Mouse (Mus musculus) stomach, embryonic 14.5 days (tissue): ENCODE measurements at regions not wholly inside any gene's neighbourhood (a gene's known extent, or its start where the extent isn't known, plus 50 kb on each side); places are given as distances from the start of the nearest gene placed in this dataset.

Experiments used
- ATAC-seq: fragments of 200-750 bp; cut with Nextera tagmentation; 2 replicates; pipeline ENCODE4 v1.8.0; 2017; ENCODE audit warnings: low read depth, moderate TSS enrichment; ENCODE audit not compliant: insufficient number of reproducible peaks, insufficient read depth, low FRiP score
- H3K27ac ChIP-seq: fragments of 300-500 bp; sonication (generic); 2 replicates; pipeline ENCODE4 v1.5.1; 2014; ENCODE audit warnings: mild to moderate bottlenecking, low read length, moderate library complexity, mixed read lengths
- H3K27me3 ChIP-seq: fragments of 300-500 bp; sonication (generic); 2 replicates; pipeline ENCODE4 v1.6.1; 2014; ENCODE audit warnings: low read length, control low read depth, mixed read lengths; ENCODE audit not compliant: control insufficient read depth, insufficient read depth
- H3K36me3 ChIP-seq: fragments of 300-500 bp; sonication (generic); 2 replicates; pipeline ENCODE4 v1.6.1; 2014; ENCODE audit warnings: mild to moderate bottlenecking, control low read depth, low read length, moderate library complexity, mixed read lengths; ENCODE audit not compliant: control insufficient read depth, insufficient read depth
- H3K4me1 ChIP-seq: fragments of 300-500 bp; sonication (generic); 2 replicates; pipeline ENCODE4 v1.6.1; 2014; ENCODE audit warnings: low read length, control low read depth, mixed read lengths; ENCODE audit not compliant: control insufficient read depth, insufficient read depth
- H3K4me2 ChIP-seq: fragments of 300-500 bp; sonication (generic); replicated peaks from 2 replicates; pipeline ENCODE4 v1.6.1; 2014; ENCODE audit warnings: low read depth, low read length, control low read depth
- H3K4me3 ChIP-seq: fragments of 300-500 bp; sonication (generic); 2 replicates; pipeline ENCODE4 v1.5.1; 2014; ENCODE audit warnings: low read depth, low read length, control low read depth
- H3K9ac ChIP-seq: fragments of 300-500 bp; sonication (generic); replicated peaks from 2 replicates; pipeline ENCODE4 v1.6.1; 2014; ENCODE audit warnings: low read depth, mild to moderate bottlenecking, control low read depth, low read length, moderate library complexity, mixed read lengths
- H3K9me3 ChIP-seq: fragments of 300-500 bp; sonication (generic); 2 replicates; pipeline ENCODE4 v1.6.1; 2016; ENCODE audit warnings: low read depth, low read length, control low read depth; ENCODE audit not compliant: control insufficient read depth
- WGBS: fragments of 180-500 bp; shearing (Covaris S2); extraction: QIAGEN DNeasy Blood & Tissue Kit; methylation state at CpG from one replicate; pipeline ENCODE4 v1.1.7; 2014; 5-methylcytosine and 5-hydroxymethylcytosine counted together

DNA sequence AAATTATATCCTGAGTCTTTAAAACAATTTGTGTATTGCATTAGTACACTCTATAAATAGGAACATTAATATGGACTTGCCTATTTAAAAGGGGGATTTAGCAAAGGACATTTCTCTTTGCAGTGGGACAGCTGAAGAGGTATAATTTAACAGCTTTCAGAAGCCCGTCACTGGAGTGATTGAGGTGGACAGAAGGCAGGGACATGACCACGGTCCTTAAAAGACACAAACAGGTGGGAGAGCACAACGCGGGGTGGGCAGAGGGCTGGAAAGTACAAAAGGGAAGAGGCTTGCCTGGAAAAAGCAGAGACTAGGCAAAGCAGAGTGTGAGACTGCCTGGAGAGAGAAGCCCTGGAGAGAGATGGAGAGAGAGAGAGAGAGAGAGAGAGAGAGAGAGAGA is 51.9 kb upstream of the Pkhd1 start:
- no peak overlapping the region for H3K27ac ChIP-seq
- H3K9ac ChIP-seq = no peak overlapping the region
- 71% methylated on average over 4 of the region's 4 CpGs for WGBS
- H3K4me3 ChIP-seq = no peak overlapping the region
- no peak overlapping the region for H3K4me2 ChIP-seq
- no peaks in the 10 kb centered on the region for H3K9me3 ChIP-seq
- H3K4me1 ChIP-seq = no peaks in the 10 kb centered on the region
- ATAC-seq = no peak
- no peaks in the 10 kb centered on the region for H3K27me3 ChIP-seq
- no peaks in the 10 kb centered on the region for H3K36me3 ChIP-seq

DNA sequence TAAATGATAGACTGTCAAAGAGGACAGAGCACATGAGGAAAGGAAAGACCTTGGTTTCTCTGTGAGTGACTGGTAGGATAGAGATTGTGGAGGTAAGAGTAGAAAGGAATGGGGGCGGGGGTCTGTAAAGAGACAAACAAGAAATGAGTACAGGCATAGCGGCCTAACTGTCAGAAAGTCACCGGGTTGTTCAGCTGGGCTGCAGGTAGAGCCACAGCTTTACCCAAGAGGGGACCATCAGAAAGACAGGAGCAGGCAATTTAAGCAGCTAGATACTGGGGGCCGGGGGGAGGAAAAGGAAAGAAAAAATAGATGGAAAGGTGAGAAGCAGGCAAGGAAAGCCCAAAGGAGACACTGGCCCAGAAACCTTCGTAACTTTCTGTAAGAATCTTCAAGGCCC is 52.6 kb upstream of the Pkhd1 start:
- H3K9me3 ChIP-seq = no peaks in the 10 kb centered on the region
- no peak overlapping the region for H3K27ac ChIP-seq
- no peak overlapping the region for H3K4me2 ChIP-seq
- H3K9ac ChIP-seq = no peak overlapping the region
- H3K4me3 ChIP-seq = no peak overlapping the region
- no peaks in the 10 kb centered on the region for H3K4me1 ChIP-seq
- H3K27me3 ChIP-seq = no peaks in the 10 kb centered on the region
- H3K36me3 ChIP-seq = no peaks in the 10 kb centered on the region
- no peak for ATAC-seq
- WGBS = 83% methylated on average over 5 of the region's 5 CpGs

DNA sequence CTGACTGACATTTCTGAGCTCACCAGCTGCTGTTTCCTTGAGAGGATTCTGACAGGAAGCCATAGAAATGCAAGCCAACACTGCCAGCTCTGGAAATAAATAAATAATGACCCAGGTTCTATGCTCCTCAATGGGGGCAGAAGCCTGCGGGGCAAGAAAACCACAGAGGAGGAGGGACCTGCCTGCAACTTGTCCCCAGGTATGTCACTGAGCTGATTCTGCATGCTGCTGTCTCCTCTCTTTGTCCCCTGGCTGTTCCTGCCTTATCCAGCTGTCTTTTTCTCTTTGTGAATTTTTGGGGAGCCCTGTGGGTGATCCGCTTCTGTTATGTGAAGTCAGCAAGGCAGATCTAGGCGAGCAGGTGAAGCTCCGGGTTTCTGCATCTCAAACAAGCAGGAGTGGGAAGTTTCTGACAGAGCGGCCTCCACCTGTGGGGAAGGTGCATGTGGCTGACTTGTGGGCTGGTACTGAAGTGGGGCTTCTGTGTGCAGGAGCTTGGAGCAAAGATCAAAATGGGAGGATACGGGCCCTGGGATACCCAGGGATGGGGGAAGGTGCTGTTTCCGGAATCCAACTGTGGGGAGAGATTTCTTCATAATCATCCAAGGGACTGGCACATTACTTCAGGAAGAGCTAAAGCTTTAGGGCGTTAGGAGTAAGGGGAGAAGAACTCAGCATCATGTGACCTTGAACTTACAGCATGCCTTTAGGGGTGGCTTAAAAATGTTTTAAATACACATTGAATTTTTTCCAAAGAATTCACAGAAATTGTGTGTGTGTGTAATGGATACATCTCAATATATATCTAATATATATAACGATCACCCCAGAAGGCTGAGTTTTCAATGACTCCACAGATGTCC is 53.3 kb upstream of the Pkhd1 start:
- Histone ChIP-seq H3K9ac (no peak overlapping the region), H3K9me3 (no peaks in the 10 kb centered on the region), H3K27me3 (no peaks in the 10 kb centered on the region), H3K4me2 (no peak overlapping the region), H3K4me1 (no peaks in the 10 kb centered on the region), H3K36me3 (no peaks in the 10 kb centered on the region), H3K27ac (no peak overlapping the region), H3K4me3 (no peak overlapping the region)
- ATAC-seq = no peak
- WGBS = 78% methylated on average over 9 of the region's 9 CpGs

DNA sequence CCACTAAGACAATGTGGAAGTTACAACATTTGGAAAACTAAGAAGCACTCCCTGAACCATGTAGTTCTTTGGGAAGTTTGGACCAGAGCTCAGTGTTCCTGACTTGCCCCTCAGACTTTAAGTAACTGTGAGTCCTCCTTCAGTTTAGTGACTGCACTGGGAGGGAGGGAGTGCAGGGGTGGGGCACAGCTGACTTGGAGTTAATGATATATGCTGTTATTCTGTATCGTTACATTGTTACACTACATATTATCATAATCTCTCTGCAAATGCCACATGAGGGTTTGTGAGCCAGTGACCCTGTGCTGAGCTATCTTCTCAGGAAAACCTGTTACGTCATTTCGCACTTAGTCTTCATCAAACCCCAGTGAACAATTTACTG is 53.9 kb upstream of the Pkhd1 start:
- no peaks in the 10 kb centered on the region for H3K9me3 ChIP-seq
- ATAC-seq = no peak
- H3K4me1 ChIP-seq = no peaks in the 10 kb centered on the region
- no peaks in the 10 kb centered on the region for H3K27me3 ChIP-seq
- H3K4me2 ChIP-seq = no peak overlapping the region
- H3K9ac ChIP-seq = no peak overlapping the region
- no peak overlapping the region for H3K27ac ChIP-seq
- no peak overlapping the region for H3K4me3 ChIP-seq
- WGBS = 78% methylated on average over 3 of the region's 3 CpGs
- no peaks in the 10 kb centered on the region for H3K36me3 ChIP-seq

DNA sequence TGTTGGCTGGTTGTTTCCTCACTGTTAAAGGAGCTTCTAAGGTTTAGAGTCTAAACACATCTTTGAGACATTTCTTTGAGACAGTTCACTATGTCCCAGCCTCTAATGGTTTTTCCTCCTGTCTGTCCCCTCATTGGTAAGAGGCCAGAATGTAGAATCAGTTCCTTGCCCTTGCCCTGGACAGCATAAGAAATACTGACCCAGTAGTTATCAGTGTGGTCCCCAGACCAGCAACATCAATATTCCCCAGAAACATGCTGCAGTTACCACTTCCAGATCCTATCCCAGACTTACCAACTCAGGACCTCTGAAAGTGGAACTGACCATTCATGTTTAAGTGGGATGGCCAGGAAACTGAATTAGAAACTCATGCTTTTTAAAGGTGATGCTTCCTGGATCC is 54.4 kb upstream of the Pkhd1 start:
- Histone ChIP-seq H3K4me1 (no peaks in the 10 kb centered on the region), H3K9ac (no peak overlapping the region), H3K4me3 (no peak overlapping the region), H3K9me3 (no peaks in the 10 kb centered on the region), H3K27ac (no peak overlapping the region), H3K27me3 (no peaks in the 10 kb centered on the region), H3K36me3 (no peaks in the 10 kb centered on the region), H3K4me2 (no peak overlapping the region)
- no peak for ATAC-seq

DNA sequence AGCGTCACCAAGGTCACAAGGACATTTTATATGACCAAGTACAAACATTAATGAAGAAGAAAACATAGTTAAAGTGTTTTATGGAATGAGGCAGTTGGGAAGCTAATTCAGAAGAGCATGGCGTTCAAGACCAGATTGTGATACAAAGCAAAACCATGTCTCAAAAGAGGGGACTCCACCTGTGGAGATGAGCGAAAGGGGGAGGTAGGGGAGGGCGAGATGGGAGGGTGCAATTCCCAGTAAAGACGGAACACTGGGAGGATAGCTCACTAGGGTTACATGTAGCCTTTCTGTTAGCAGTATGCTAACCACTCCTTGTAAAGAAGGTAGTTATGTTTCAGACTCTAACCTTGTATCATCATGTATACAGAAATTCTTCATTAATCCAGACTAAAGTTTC is 55.1 kb upstream of the Pkhd1 start:
- H3K4me3 ChIP-seq = no peak overlapping the region
- WGBS = 77% methylated on average over 5 of the region's 5 CpGs

DNA sequence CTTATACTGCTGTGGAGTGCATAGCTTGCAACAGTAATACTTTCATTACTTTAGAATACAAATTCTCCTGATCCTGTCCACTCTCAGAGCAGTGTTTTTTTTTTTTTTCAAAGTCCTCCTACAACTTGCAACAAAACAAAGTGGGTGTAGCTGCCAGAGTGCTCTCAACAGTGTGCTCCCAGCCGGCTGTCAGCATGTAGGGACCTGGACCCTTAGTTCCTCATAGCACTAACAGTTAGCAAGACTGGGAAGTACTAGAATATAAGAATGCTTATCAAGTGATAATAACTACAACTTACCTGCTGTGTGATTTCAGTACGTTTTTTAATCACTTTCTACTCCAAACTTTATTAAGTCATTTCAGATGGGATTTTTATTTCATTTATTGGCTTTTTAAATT is 55.5 kb upstream of the Pkhd1 start:
- no peak overlapping the region for H3K4me2 ChIP-seq
- no peak overlapping the region for H3K4me3 ChIP-seq
- no peak for ATAC-seq
- WGBS = 60% methylated on average over 2 of the region's 2 CpGs
- no peaks in the 10 kb centered on the region for H3K9me3 ChIP-seq
- H3K9ac ChIP-seq = no peak overlapping the region
- no peak overlapping the region for H3K27ac ChIP-seq
- H3K27me3 ChIP-seq = no peaks in the 10 kb centered on the region
- no peaks in the 10 kb centered on the region for H3K4me1 ChIP-seq
- H3K36me3 ChIP-seq = no peaks in the 10 kb centered on the region

More for the DNA sequence above, 55.1 kb upstream of the Pkhd1 start:
- Histone ChIP-seq H3K27ac (no peak overlapping the region), H3K9me3 (no peaks in the 10 kb centered on the region), H3K27me3 (no peaks in the 10 kb centered on the region), H3K36me3 (no peaks in the 10 kb centered on the region), H3K4me1 (no peaks in the 10 kb centered on the region), H3K9ac (no peak overlapping the region), H3K4me2 (no peak overlapping the region)
- ATAC-seq = no peak

DNA sequence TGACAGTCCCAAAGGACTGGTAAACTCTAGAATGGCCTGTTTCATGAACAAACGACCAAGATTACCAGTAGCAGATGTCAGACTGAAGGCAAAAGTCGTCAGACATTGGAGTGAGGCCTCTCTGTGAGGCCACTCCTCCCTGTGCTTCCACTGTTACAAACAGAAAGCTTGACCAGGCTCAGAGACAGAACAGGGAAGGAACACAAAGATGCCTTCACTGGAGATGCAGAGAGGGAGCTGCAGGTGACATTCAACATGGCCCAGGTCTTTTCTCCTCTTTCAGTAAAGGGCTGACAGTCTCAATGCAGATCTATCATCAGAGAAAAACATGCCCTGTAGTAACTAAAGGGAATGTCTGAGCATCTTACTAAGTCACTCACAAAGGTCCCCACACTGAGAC is 56.1 kb upstream of the Il17a start:
- Histone ChIP-seq H3K4me2 (no peak overlapping the region), H3K4me1 (no peaks in the 10 kb centered on the region), H3K36me3 (no peaks in the 10 kb centered on the region), H3K9ac (no peak overlapping the region), H3K27me3 (no peaks in the 10 kb centered on the region), H3K4me3 (no peak overlapping the region), H3K27ac (no peak overlapping the region), H3K9me3 (no peaks in the 10 kb centered on the region)
- 18% methylated on average over 2 of the region's 2 CpGs for WGBS
- no peak for ATAC-seq

DNA sequence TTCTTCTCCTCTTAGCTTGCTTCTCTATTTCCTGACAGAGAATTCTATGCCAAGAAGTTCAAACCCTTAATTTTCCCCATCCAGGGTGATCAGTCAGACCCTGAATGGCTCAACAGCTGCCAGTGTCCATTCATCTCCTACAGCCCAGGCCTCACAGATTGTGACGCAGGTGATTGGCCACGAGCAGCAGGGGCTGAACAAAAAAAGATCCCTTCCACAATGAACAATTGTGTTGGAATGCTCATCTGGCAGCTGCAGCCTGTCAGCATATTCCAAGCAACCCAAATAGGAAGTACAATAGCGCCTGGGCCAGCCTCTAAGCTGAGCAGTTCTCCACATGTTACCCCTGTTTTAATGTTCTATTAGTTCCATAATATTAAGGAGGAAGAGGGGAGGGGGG is 52.7 kb upstream of the Il17a start:
- Histone ChIP-seq H3K4me2 (no peak overlapping the region), H3K36me3 (no peaks in the 10 kb centered on the region), H3K9me3 (no peaks in the 10 kb centered on the region), H3K27me3 (no peaks in the 10 kb centered on the region), H3K4me1 (no peaks in the 10 kb centered on the region), H3K4me3 (no peak overlapping the region), H3K27ac (no peak overlapping the region), H3K9ac (no peak overlapping the region)
- ATAC-seq = 0 out of 2 replicates have a peak, but pooled peaks have one; percentile 42
- WGBS = 29% methylated on average over 3 of the region's 3 CpGs
